Mouse (Mus musculus) embryo, embryonic 9.5 days (tissue): ENCODE measurements around the gene Gm9833.
"Not testable (repeated sequence)": the region's sequence is repeated elsewhere in the genome, so short reads cannot be mapped to it uniquely, and the experiment has no call there.

ENCODE experiments used
- DNase-seq: peaks from one replicate; pipeline ENCODE4 v3.0.0-alpha.2; 2017; ENCODE audit errors: extremely low spot score

Gm9833 gene

DNA sequence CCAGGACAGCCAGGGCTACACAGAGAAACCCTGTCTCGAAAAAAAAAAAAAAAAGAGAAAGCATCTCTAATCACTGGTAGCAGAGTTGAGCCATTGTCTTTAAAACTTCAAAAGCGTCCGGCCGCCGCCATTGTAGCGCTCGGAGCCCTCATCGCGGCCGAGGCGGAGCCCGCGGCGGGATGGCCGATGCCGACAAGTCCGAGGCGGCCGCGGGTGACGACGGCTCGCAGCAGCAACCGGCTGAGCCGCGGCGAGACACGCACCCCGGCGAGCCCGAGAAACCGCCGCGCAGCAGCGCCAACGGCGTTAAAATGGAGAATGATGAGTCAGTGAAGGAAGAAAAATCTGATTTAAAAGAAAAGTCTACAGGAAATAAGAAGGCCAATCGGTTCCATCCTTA lies at the start of gene Gm9833:
TSS of gene Gm9833 (plus strand) at position 117 of the 400 bp plus-strand sequence.
- not testable (repeated sequence) for DNase-seq

DNA sequence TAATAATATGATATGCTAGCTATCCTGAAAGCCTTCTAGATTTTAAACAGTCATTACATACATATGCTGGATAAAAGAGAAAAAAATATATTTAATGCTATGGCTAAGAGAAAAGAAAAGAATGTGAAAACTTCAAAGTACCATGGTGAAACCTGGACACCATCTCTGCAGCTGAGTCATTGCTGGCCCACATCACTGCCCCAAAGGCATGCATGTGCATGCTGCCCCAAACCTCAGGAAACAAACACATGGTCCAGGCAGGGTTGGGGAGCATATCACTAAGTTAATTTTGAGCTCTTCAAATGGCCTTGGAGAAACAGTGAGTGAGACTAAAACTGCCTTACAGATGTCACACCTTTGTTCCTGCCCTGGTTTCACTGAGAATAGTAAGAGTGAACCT lies 17.8 kb upstream of the Gm9833 start:
- DNase-seq: no peak

DNA sequence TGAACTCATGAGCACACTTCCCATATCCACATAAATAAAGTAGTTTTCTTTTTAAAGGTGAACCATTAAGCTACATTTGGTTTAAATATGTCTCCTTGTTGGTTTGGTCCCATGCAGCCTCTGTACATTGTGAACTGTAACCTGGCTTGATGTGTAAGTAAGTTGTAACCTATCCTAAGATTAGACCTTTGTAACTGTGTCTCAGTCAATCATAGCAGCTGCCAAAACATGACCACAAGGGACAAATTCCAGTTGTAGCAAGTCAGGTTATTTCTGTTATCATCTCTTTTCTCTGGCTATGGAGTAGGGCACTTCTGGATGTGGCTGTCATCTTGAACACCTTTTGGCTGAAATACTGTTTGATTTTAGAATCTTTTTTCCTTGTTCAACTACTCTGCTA lies 12.1 kb upstream of the Gm9833 start:
- no peak for DNase-seq

DNA sequence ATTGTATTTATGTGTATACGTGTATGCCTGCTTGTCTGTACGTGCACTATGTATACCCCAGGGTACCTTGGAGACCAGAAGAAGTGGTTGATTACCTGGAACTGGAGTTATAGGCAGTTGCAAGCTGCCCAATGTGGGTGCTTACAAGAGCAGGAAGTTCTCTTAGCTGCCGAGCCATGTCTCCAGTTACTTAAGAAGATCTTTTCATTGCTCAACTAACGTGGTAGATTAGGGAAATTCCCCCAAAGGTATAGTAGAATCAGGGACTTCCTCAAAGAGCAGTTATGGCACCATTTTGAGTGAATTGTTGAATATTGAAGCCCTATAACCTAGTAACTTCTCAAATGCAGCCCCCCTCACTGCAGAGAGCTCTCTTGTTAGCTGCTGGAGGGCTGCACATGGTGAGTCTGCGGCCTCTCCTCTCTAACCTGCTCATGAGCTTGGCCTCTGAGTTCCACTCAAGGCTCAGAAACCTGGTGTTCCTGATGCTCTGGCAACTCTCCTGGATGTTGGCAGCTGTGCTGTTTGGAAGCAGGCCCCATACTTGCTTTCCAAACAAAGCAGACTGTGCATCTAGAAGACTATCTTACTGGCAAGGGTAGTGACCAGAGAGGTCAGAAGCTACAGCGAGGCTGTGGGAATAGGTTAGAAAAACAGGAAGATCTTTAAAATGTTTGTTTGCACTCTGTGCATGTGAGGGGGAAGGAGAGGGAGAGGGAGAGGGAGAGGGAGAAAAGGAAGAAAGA lies 10.6 kb upstream of the Gm9833 start:
- DNase-seq: no peak

DNA sequence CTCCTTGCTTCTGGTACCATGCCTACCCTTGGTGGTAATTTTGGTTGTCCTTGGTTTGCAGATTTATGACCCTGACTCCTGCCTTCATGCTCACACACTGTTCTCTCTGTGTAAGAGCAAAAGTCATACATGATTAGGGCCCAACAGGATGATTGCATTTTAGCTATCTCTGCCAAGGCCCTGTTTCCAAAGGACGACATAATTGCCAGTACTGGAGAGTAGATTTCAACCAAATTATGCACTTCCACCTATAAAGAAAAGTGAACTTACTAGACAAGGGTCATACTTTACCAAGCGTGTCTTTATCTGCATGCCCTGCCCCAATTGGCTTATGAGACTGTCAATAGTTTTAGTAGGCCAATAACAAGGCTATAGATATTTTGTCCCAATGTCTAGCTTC lies 9.8 kb upstream of the Gm9833 start:
- no peak for DNase-seq

DNA sequence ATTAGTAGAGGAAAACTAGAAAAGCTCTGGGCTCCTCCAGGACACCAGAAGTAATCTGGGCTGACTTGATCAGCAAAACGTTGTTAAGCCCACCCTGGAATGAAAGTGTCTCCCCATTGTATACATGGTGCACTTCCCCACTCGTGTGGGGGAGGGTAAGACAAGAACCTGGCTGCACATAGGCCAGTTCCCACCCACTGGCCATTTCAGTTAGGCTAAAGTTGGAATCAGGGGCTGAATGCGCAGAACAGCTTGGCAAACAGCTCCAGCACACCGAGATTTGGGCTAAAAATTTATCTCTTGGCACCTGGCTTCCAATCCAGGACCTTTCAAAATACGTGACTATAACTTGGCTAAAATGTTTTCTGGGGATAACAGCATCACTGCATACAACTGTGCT lies 6.6 kb upstream of the Gm9833 start:
- DNase-seq: no peak

DNA sequence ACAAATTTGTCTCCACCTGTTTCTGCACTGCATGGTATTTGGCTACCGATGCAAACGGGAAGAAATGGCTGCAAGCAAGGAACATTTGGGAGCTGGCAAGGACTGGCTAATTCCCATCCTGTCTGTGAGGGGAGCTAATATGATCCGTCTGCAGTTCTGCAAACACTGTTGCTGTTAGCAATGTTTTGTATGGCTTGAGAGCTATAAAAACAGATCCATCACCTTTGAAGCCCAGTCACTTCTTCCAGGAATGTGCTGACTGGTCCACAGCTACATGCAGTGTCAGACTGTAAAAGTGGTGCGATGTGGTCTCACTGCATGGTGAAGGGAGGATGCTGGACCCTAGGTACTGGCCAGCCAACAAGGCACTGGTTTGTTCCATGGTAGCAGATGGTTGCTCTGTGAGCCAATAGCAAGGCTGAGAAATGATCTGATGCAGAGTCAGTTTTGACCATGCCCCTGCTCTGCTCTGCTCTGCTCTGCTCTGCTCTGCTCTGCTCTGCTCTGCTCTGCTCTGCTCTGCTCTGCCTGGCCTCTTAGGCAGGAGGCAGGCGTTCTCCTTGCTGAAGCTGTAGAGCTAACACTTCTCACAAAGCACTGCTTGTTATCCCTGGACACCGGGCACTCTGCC lies 5.9 kb upstream of the Gm9833 start:
- no peak for DNase-seq

DNA sequence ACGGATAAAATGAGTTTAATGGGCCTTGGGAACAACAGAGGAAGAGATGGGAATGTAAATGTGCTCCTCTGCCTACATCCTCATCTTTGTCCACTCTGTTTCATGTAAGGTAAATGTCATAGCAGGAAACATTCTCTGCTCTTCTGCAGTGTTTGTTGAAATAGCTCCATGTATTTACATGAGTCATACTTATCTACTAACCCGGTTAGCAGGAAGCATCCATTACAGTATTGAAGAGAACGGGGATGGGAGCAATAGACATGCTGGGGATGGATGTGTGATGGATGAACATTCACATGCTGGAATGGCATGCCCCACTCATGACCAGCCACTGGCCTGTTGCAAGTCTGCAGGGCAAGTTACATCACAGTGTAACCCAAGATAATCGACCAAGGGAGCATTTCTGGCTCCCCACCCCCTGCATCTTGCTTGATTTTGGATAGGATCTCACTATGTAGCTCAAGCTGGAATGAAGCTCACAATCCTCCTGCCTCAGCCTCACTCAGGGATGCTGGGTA lies 5.3 kb upstream of the Gm9833 start:
- DNase-seq: no peak

DNA sequence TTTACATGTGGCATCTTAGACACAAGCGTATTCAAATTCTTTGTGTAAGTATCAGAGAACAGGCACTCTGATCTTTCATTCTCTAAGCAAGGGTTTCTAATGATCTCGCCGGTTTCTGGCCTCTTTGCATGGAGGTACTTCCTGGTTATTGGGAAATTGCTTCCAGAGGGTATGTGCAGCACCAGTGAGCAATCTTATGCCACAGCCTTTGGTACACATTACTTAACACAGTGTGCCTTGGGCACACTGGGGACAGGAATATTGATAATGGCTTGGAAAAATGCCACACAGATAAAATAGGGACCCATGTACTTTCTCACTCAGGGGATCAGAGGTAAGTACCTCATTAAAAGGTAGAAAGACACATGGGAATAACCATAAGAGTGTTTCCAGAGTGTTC lies 3.8 kb upstream of the Gm9833 start:
- no peak for DNase-seq

DNA sequence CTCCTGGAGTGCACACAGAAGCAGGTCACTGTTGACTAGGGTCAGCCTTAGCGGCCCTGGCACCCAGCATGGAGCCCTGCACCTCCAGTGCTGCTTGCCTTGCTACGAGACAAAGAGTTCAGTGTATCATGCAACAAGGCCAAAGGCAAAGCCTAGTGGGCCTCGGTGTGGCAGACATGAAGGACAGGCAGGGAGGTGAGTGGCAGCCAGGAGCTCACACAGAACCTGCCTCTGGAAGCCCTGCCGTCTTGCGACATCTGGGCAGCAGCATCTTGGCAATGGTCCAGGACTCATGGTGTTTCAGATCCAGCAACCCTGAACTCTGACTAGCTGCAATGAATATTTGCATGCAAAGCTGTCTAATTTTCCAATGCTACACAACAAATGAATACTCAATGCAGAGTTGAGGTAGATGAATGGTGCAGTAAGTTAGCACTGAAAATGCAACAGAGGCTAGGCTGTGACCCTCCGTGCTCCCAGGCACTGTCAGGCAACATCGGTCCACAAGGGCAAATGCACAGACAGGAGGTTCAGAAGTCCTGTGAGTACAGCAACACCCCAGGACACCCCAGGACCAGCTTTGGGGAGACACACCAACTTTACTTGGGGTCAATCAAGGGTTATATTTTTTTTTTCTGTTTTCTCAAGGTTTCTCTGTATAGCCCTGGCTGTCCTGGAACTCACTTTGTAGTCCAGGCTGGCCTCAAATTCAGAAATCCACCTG lies 2.4 kb upstream of the Gm9833 start:
- DNase-seq: no peak

DNA sequence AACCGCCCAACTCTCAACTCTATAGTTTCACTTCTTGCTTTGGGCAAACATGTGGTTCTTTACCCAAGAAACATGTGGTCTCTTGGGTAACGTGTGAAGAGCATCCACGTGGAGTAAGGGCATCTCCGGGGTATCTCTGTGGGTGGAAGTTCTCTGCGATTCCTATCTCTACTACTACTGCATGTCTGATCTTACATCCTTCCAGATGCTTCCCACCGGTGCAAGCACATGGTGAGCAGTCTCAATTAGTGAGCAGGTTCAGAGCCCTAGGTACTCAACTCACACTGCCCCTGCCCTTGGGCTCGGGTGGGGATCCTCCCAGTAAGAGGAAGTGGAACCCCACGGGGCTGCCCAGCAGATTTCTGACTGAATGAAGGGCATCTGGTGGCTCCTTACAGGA lies 399 bp upstream of the Gm9833 start:
- DNase-seq: no peak

DNA sequence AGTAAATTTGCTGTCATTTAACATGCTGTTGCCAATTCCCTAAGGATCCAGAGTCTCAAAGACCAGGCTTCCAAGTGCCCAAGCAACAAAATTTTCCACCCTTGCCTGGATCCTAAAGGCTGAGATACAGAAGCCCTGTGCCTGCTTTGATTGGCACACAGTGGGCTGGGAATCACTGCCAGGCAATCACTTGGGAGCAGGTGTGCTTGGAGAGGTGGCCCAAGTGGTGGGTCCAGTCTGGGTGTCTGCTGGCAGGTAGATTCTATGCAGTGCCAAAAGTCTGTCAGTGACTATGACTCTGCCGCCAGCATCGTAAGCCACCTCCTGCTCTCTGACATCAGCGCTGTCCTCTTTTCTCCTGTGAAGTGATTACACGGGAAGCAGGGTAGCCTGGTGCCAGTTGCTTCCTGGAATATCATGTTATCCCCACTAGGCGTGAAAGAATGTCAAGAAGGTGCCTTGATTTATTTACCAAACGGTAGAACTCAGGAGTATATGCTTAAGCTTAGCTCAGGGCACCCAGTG lies 3.8 kb downstream of the Gm9833 start:
- no peak for DNase-seq

DNA sequence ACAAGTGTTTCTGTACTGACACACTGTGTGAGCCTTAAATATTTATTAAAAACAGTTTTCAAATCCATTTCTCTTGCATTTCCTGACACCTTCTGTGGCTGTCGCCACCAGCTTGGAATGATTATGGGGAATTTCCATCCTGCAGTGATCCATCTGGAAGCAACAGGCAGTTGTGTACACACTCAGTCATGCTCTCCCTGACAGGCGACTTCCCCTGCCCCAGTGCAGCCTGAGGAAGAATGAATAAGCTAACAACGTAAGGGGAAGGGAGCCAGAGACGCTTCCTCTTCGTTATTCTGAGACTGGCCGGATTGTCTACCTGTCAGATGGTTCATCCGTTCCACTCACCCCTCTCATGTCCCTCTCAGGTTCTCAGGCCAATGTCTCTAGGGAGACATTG lies 4.6 kb downstream of the Gm9833 start:
- peak; percentile 19 for DNase-seq

DNA sequence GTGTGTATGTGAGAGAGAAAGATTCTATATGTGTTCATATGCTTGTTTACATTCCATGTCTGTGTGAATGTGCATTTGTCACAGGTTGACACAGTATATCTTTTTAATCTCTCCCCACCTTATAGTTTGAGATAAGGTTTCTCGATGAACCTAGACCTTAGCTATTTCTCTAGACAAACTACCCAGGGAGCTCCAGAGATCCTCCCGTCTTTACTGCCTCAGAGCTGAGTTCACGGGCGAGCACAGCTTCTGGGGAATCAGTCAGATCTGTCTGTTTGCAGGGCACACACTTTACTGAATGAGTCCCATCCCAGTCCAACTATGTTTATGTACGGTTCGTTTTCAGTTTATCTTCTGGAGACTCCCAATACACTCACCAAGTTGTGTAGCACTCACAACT lies 5.0 kb downstream of the Gm9833 start:
- no peak for DNase-seq

DNA sequence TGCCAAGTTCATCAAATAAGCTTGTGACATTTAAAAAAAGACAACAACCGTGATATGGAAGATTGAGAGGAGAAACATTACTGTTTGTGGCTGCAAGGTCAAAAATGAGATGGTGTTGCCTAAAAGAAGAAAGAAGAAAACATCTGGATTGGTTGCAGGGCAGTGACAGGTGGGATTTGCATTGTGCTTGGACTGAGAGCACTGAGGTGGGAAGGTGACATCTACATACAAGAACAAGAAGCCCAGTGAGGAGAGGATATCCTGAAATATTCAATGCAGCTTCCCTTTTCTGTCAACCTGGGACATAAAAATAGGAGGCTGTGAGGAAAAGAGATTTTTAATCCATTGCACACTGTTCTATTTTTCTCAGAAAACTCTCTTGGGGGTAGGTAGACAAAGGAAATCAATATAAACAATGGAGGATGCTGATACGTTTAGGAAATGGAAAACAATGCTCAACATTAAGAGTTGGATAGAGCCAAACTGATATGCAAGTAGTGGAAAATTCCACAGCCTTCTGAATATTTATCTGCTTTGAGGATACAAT lies 7.2 kb downstream of the Gm9833 start:
- no peak for DNase-seq

DNA sequence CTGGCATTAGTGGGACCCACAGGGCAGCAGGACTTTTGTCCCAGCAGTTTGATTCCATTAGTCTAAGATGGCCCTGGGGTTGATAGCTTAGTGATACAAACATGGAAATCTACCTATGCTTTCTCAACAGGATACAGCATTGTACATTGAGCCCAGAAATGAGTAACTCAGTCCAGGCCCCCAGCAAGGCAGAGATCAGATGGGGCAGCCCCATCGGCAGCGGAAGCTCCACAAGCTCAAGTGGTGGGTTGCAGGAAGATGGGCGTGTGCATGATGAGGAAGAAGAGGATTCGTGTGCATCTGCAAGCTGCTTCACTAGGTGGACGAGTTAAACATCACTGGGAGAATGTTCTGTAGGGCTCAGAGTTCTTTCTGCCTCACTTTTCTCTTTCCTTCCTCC lies 11.8 kb downstream of the Gm9833 start:
- no peak for DNase-seq

DNA sequence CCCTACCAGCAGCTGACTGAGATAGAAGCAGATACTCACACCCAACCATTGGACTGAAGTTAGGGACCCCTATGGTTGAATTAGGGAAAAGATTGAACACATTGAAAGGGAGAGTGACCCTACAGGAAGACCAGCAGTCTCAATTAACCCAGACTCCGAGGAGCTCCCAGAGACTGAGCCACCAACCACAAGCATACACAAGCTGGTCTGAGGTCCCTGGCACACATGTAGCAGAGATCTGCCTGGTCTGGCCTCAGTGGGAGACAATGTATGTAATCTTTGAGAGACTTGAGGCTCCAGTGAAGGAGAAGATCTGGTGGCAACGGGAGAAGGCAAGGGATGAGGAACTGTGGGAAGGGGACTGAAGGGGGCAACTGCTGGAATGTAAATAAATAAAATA lies 23.7 kb downstream of the Gm9833 start:
- DNase-seq: no peak

DNA sequence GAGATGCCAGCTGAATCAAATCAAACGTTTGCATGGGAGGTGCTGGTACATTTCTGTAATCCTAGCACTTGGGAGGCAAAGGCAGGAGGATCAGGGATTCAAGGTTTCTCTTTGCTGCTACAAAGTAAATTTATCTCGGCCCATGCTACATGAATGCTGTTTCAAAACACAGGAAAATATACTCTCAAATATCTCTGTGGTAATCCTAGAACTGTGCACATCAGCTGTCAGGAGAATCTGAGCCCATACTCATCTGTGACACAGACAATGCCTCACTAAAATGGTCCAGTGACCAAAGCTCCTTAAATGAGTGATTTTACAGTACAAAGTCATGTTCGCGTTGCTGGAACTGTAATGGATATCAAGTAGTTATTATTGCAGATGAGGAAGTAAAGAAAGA lies 24.3 kb downstream of the Gm9833 start:
- DNase-seq: no peak

DNA sequence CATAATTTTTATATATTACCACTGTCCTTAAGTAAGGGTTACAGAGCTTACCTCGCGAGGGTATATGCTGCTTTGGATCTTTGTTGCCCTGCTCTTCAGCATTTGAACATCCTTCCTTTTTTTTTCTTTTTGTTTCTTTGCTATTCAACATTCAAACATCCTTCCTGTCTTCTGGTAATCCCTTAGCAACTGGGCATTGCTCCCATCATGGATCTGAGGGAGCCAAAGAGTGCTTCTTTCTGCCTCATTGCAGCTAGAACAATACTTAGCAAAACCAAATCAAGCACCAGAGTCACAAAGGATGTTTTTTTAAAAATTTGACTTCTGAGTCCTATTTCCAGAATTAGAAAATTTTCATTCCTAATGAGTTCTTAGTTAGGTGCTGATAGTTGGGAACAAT lies 24.8 kb downstream of the Gm9833 start:
- DNase-seq: no peak

DNA sequence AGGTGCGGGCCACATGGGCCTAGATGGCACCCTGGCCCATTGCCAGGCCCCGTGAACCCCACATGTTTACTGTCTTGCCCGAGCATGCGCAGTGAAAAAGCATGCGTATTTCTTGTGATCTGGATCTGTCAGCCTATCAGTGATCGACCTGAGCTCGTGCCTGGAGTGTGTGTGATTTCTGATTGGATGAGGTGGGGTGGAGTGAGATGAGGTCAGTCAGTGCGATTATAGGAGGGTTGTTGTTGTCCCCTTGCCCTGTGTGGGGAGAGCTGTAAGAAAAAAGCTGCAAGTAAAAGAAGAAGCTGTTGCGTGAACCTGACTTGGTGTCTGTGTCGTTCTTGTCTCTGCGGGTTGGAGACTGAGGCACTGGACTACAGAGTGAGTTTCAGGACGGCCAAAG lies 28.6 kb downstream of the Gm9833 start:
- no peak for DNase-seq

DNA sequence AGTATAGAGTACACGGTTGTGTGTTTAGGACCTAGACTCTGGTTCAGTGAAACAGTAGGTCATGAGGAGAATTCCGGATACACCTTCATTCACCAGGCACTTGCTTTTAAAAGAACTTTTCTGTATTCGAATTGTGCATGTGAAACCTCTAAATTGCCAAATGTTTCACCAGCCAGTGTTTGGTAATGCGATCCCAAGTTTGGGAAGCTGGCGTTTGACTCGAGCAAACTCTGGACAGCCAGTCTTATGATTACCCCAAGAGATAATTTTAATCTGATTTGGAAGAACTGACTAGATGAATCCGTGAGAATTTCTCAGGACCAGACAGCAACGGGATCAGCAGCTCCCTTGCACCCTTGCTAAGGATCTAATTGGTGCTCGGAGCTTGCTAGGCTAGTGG lies 33.3 kb downstream of the Gm9833 start:
- no peak for DNase-seq

DNA sequence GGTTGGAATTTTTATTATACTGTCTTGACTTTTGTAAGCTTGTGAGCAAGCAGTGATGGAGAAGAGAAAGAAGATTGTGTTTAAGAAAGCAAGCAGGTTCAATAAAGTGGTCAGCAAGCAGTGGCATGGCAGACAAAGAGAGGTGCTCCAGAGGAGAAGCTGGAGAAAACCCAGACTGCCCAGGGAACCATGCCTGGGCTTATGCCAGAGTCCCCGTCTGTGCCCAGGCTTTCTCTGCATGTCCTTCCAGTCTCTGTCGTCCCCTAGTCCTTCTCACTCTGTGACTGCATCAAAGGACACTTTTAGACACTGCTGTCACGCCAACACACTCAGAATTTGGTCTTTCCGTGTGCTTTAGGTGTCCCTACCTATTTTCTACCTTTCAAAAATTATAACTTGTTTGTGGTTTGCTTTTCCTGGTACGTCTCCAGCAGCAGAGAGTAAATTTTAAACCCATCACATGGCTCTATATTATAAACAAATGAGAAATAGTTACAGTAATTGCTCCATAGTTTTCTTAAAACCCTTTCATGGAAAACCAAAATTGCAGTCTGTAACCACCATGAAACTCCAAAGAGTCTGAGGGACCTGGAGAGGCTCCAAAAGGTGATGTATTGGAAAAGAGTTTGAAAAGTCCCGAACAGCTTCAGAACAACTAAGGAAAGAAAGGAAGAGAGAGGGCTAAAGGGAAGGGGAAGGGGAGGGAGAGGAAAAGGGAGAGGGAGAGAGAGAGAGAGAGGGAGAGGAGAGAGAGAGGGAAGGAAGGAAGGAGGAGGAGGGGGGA lies 34.2 kb downstream of the Gm9833 start:
- DNase-seq: no peak
